Mouse (Mus musculus) liver, postnatal 0 days (tissue): ENCODE measurements around the gene Mybbp1a. TPM values are rescaled to one million over a fixed set of nuclear protein-coding genes. Genes with fewer than 3 reads are reported as not detected.
A peak's percentile ranks its signal among the peaks of the same experiment; 100 is the strongest.

Source experiments
- ATAC-seq: fragments of 200-750 bp; cut with Nextera tagmentation; 2 replicates; pipeline ENCODE4 v1.8.0; 2017; ENCODE audit warnings: mild to moderate bottlenecking, moderate library complexity
- DNase-seq: peaks from one replicate; pipeline ENCODE4 v3.0.0-alpha.2; 2016
- H3K27ac ChIP-seq: fragments of 300-500 bp; sonication (generic); 2 replicates; pipeline ENCODE4 v1.5.1; 2014; ENCODE audit warnings: antibody characterized with exemption, moderate library complexity, mild to moderate bottlenecking, low read depth
- H3K27me3 ChIP-seq: fragments of 300-500 bp; sonication (generic); 2 replicates; pipeline ENCODE4 v1.6.1; 2014; ENCODE audit warnings: low read length, control low read depth, mixed read lengths; ENCODE audit not compliant: insufficient read depth
- H3K36me3 ChIP-seq: fragments of 300-500 bp; sonication (generic); replicated peaks from 2 replicates; pipeline ENCODE4 v1.6.1; 2014; ENCODE audit warnings: mild to moderate bottlenecking, control low read depth, low read length, moderate library complexity, mixed read lengths; ENCODE audit not compliant: insufficient read depth
- H3K4me1 ChIP-seq: fragments of 300-500 bp; sonication (generic); 2 replicates; pipeline ENCODE4 v1.6.1; 2014; ENCODE audit warnings: antibody characterized with exemption, mild to moderate bottlenecking, control low read depth; ENCODE audit not compliant: insufficient read depth
- H3K4me2 ChIP-seq: fragments of 300-500 bp; sonication (generic); 2 replicates; pipeline ENCODE4 v1.6.1; 2014; ENCODE audit warnings: low read depth, mild to moderate bottlenecking, low read length, moderate library complexity, mixed read lengths
- H3K4me3 ChIP-seq: fragments of 300-500 bp; sonication (generic); 2 replicates; pipeline ENCODE4 v1.5.1; 2014; ENCODE audit warnings: low read depth, low read length
- H3K9ac ChIP-seq: fragments of 300-500 bp; sonication (generic); replicated peaks from 2 replicates; pipeline ENCODE4 v1.6.1; 2014; ENCODE audit warnings: mild to moderate bottlenecking, moderate library complexity
- H3K9me3 ChIP-seq: fragments of 300-500 bp; sonication (generic); 2 replicates; pipeline ENCODE4 v1.6.1; 2016; ENCODE audit warnings: mild to moderate bottlenecking, control low read depth, low read length, mixed read lengths
- CTCF ChIP-seq: sonication (generic); IDR thresholded peaks from 2 replicates; pipeline ENCODE4 v1.5.1; 2016; ENCODE audit warnings: antibody characterized with exemption, low read depth
- EP300 ChIP-seq: IDR thresholded peaks from 2 replicates; pipeline ENCODE4 v1.6.1; 2016; ENCODE audit warnings: antibody characterized with exemption, low read depth, mild to moderate bottlenecking
- WGBS: fragments of 180-500 bp; shearing (Covaris S2); extraction: QIAGEN DNeasy Blood & Tissue Kit; methylation state at CpG from one replicate; pipeline ENCODE4 v1.1.7; 2014; ENCODE audit not compliant: insufficient replicate concordance; 5-methylcytosine and 5-hydroxymethylcytosine counted together
- polyA plus RNA-seq: library from polyadenylated mRNA; unstranded; fragments of >200 nt; fragmentation: Nextera tagmentation; extraction: Ambion mirVana; gene quantifications from 2 replicates; pipeline ENCODE4 v1.2.1, GENCODE M21; 2015

Mybbp1a gene
- polyA plus RNA-seq, 1 experiment from 2014 or later: 44.5 TPM

DNA sequence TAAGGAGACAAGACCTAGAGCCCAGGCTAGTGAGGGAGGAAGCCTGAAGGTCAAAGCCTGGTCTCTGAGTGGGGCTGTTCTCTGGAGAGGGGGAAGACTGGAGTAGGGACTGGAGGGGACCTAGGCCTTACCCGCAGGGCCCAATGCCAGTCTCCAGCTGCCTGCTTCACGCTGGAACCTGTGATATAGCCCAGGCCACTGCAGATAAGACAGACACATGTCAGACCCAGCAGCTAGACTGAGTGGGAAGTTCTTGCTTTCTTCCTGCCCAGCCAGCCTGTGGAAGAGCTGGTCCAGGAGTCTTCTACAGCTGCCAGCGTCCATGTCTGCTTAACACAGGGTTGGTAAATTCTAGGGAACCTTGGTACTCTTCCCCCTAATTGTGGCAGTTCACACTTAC, 17.3 kb downstream of the Mybbp1a start:
- Histone ChIP-seq H3K4me1 (peaks cover 32% of the 10 kb centered on the region), H3K27ac (peak overlapping the region; percentile 78), H3K27me3 (no peaks in the 10 kb centered on the region), H3K36me3 (peaks cover 7% of the 10 kb centered on the region; the same call in 1 of the 2 replicates), H3K9ac (peak overlapping the region; percentile 38; the same call in 1 of the 2 replicates), H3K4me2 (peak overlapping the region; percentile 58), H3K4me3 (peak overlapping the region; percentile 30), H3K9me3 (no peaks in the 10 kb centered on the region)
- TF ChIP-seq EP300: no peak
- TF ChIP-seq CTCF: no peak
- WGBS: 33% methylated on average over 3 of the region's 3 CpGs
- DNase-seq (no peak), ATAC-seq (peak; percentile 40)

DNA sequence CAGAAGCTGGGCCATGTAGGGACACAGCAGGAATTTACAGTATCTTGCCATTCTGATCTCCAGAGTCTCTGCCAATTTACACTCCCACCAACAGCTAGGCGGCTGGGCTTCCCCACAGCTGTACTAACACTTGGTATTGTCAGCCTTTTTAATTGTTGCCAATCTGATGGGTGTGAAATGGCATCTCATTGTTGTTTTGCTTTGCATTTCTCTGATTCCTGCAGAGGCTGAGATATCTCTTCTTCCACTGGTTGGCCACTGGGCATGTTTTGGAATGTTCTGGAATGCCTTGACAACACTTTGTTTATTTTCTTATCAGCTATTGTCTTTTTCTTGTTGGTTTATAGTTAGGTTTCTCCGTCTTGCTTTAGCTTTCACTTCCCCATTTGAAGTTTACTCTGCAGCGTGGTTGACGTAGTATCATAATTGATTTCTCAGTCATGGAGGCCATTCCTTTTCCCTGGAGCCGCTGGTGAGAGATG, 20.4 kb downstream of the Mybbp1a start:
- H3K4me2 ChIP-seq: no peak overlapping the region
- DNase-seq (no peak), ATAC-seq (no peak)
- H3K9ac ChIP-seq: no peak overlapping the region
- no peaks in the 10 kb centered on the region for H3K27me3 ChIP-seq
- H3K36me3 ChIP-seq: peaks cover 7% of the 10 kb centered on the region; the same call in 1 of the 2 replicates
- H3K9me3 ChIP-seq: no peaks in the 10 kb centered on the region
- WGBS: 40% methylated on average over 5 of the region's 5 CpGs
- no peak for TF ChIP-seq CTCF
- no peak for TF ChIP-seq EP300
- no peak overlapping the region for H3K4me3 ChIP-seq
- H3K27ac ChIP-seq: peak overlapping the region; percentile 25; the same call in 1 of the 2 replicates
- peaks cover 45% of the 10 kb centered on the region for H3K4me1 ChIP-seq

DNA sequence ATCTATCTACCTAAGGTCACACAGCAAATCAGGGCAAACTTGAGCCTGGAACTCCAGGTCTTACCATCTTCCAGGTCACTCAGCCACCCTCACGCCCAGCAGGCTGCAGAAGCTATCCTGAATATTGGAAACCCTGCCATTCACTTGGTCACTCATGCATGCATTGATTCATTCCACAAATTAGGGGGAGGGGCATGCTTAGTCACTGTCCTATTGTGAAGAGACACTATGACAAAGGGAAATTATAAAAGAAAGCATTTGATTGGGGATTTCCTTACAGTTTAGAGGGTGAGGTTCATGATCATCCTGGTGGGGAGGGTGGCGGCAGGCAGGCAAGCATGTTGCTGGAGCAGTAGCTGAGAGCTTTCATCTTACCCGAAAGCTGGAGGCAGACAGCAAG, 23.7 kb downstream of the Mybbp1a start:
- Histone ChIP-seq H3K4me3 (no peak overlapping the region), H3K9me3 (no peaks in the 10 kb centered on the region), H3K36me3 (peaks cover 3% of the 10 kb centered on the region; the same call in 1 of the 2 replicates), H3K9ac (no peak overlapping the region), H3K27me3 (no peaks in the 10 kb centered on the region), H3K4me2 (no peak overlapping the region), H3K27ac (no peak overlapping the region), H3K4me1 (peaks cover 62% of the 10 kb centered on the region)
- no peak for TF ChIP-seq EP300
- no peak for TF ChIP-seq CTCF
- WGBS: 78% methylated on average over 3 of the region's 3 CpGs
- DNase-seq (no peak), ATAC-seq (no peak)

DNA sequence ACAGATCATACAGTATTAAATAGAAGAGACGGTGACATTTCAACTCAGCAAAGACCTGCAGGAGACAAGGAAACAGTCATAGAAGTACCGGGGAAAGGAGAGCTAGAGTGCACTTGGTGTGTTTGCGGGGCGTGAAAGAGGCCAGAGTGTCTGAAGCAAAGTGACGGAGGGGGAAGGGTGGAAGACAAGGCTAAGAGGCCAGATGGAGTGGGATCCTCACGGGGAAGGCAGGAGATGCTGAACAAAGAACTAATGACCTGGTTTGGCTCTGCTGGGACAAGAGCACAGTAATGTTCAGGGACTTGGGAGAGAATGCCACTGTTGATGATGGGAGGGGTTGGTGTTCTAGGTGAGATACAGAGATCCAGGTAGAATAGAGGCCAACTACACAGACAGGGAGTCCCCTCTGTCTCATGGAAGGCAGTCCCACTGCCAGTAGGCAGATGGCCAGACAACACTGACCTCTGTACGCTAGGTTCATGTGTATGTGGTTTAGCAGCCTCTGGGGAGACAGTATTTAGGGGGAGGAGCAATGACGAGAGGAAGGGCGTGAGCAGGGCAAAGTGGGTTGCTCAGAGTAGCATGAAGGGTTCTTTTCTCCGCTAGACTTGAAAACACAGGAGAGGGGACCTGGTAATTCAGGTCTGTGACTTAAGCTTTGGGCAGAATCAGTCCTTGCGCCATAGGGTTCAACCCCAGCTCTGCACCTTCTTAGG, 25.0 kb downstream of the Mybbp1a start:
- Histone ChIP-seq H3K4me2 (peak overlapping the region; percentile 63), H3K4me3 (no peak overlapping the region), H3K9me3 (no peaks in the 10 kb centered on the region), H3K36me3 (peaks cover 3% of the 10 kb centered on the region; the same call in 1 of the 2 replicates), H3K27me3 (no peaks in the 10 kb centered on the region), H3K27ac (peak overlapping the region; percentile 86), H3K4me1 (peaks cover 68% of the 10 kb centered on the region), H3K9ac (0 out of 2 replicates have a peak overlapping the region, but pooled peaks have one; percentile 48)
- peak; percentile 64 for DNase-seq
- peak; percentile 75 for ATAC-seq
- WGBS: 46% methylated on average over 11 of the region's 11 CpGs
- TF ChIP-seq CTCF (peak; percentile 26; the same call in 1 of the 2 replicates), EP300 (no peak)

DNA sequence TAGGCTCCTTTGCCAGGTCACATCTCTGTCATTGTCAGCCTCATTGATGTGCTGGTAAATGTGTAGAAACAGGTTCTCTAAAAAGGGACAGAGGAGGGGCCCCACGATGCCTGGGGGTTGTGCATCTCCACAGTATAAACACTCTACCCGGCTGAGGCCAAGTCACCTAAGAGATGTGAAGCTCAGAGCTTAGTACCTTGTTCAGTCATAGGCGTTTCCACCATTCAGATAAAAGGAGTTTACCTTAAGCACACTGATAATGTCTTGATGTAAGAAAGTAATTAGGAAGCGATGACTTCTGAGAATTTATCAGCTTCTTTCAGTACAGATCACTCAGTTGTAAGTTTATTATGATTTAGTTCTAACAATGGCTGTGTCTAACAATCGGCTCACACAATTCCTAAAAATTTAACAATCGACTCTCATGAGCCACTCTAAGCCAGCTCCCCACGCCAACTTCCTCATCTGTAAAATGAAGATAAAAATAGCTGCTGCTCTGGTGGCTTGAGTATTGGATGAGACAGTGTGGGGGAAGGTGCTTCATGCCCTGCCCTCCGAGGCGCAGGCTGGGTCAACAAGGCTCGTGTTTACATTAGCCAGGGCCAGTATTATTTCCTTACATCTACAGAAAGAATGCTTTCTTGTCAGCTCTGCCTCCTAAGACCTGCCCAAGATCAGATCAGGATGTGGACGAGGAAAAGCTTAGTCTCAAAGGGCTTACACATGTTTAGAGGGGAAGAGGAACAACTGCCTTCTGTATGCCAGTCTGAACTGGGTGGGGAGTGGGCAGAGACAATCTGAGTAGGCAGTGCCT, 25.7 kb downstream of the Mybbp1a start:
- TF ChIP-seq EP300: no peak
- TF ChIP-seq CTCF: no peak
- Histone ChIP-seq H3K4me1 (peaks cover 61% of the 10 kb centered on the region), H3K4me2 (peak overlapping the region; percentile 63), H3K27ac (peak overlapping the region; percentile 86), H3K4me3 (no peak overlapping the region), H3K36me3 (peaks cover 3% of the 10 kb centered on the region; the same call in 1 of the 2 replicates), H3K27me3 (no peaks in the 10 kb centered on the region), H3K9ac (0 out of 2 replicates have a peak overlapping the region, but pooled peaks have one; percentile 48), H3K9me3 (no peaks in the 10 kb centered on the region)
- peak; percentile 66 for ATAC-seq
- peak; percentile 49 for DNase-seq
- 2% methylated on average over 11 of the region's 11 CpGs for WGBS

DNA sequence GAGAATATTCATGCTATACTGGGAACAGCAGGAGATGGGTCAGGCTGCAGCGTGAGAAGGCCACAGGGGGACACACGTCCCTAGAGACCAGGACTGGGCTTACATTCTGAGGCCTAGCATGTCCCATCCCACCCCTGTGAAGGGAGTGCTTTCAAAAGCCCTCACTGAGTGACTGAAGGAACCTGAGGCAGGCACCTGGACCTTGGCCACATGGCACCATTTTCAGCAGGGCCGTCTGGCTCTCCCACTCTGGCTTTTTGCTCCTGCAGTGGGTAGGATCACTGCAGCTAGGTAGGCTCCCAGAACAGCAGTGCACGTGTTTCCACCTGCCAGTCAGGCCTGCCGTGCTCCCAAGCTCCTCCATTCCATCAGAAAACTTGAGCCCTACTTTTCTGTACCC, 27.4 kb downstream of the Mybbp1a start:
- Histone ChIP-seq H3K9me3 (no peaks in the 10 kb centered on the region), H3K4me3 (no peak overlapping the region), H3K4me2 (no peak overlapping the region), H3K4me1 (peaks cover 65% of the 10 kb centered on the region), H3K36me3 (no peaks in the 10 kb centered on the region), H3K9ac (no peak overlapping the region), H3K27me3 (no peaks in the 10 kb centered on the region), H3K27ac (peak overlapping the region; percentile 63)
- no peak for ATAC-seq
- WGBS: 70% methylated on average over 5 of the region's 5 CpGs
- DNase-seq: no peak
- no peak for TF ChIP-seq CTCF
- TF ChIP-seq EP300: no peak
